Mouse (Mus musculus): ENCODE measurements around the gene Dixdc1. TPM values are rescaled to one million over a fixed set of nuclear protein-coding genes. Genes with fewer than 3 reads are reported as not detected.

Gene Dixdc1
- total RNA-seq, 2 experiments from 2014 or later: 5.6 to 6.2 TPM

GRCm38 (mm10) chr9:50745806-50746205 lies 6.5 kb upstream of the Dixdc1 start:
- no peak for DNase-seq

DNA sequence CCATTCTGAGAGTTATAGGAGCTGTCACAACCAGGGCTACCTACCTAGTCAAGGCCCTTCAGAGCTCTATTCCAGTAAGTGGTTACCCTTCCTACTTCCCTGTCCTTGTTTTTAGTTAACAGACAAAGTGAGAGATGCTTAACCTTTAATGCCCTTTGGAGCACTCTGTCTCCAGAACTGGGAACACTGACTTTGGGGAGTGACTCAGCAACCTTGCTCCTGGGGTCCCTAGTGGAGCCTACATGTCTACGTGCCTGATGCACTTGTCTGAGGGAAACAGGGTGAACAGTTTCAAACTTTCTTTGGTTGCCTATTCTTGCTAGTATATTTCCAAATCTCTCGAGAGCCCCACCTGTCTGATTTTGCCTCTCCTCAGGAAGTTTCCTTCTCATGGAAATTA lies 3.4 kb upstream of the Dixdc1 start:
- DNase-seq: no peak

GRCm38 (mm10) chr9:50742261-50742660 lies 2.9 kb upstream of the Dixdc1 start:
- no peak for DNase-seq

- DNase-seq: no peak
Measured at GRCm38 (mm10) chr9:50740867-50741784, 1.8 kb upstream of the Dixdc1 start.

- peak; percentile 50 to 62 for DNase-seq
Measured at GRCm38 (mm10) chr9:50734989-50735388, 4.3 kb downstream of the Dixdc1 start.

GRCm38 (mm10) chr9:50732560-50732959 lies 6.8 kb downstream of the Dixdc1 start:
- DNase-seq: no peak

- DNase-seq: no peak
Measured at GRCm38 (mm10) chr9:50729600-50729999, 9.7 kb downstream of the Dixdc1 start.

- peak; percentile 74 to 83 for DNase-seq
Measured at GRCm38 (mm10) chr9:50727925-50728651, 11.2 kb downstream of the Dixdc1 start.

- peak in 1 of 2 experiments; percentile 44 for DNase-seq
Measured at GRCm38 (mm10) chr9:50727171-50727924, 12.0 kb downstream of the Dixdc1 start.

DNA sequence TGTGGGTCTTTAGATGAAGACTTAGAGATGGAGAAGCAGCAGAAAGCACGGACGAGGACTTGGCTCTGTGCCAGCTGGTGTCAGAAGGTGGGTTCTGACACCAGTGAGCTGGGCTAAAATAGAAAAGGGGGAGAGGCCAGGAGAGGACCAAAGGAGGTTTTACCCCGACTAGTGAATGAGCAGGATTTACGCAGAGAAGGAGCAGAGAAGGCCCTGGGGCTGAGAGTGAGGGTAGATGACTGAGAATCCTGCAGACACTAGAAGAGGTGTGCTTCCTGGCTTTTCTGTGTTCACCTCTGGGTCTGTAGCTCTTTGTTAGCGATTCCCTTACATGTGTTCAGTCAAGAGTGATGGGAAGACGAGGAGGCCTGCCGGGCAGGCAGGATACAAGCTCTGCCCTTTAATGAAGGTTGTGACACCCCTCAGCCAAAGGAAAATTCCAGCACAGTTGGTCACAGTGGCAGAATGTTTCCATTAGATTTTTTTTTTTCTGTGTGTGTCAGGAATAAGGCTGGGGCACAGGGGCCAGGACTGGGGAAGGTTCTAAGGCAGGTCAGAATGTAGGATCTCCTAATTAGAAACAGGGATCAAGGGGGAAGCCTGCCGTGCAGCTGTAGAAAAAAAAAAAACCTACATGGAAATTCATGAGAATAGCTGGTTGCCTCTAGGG lies 13.3 kb downstream of the Dixdc1 start:
- no peak for DNase-seq

DNA sequence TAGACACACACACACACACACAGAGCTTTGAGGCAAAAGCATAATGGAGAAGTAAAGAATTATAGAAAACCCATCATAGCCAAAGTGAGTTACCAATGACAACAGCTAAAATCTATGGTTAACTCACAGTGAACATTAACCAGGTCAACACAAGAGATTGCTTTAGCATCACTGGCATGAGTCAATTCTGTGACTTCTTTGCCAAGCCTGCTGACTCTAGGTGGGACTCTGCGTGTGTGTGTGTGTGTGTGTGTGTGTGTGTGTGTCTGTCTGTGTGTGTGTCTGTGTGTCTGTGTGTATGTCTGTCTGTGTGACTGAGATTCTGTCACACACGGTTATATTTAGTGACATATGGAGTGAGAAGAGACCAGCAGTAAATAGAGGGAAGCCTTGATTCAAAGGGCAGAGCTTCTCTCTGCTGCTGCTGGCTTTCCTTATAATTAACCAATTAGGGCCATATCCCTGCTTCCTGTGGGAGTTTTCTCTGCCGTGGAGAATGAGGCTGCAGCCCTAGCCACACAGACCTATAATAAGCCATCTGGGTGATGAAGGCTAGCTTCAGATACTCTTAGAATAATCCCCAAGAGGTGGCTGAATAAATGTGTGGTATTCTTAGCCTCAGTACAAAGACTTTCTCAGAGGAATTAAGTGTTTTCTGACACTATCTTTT lies 14.5 kb downstream of the Dixdc1 start:
- no peak for DNase-seq

DNA sequence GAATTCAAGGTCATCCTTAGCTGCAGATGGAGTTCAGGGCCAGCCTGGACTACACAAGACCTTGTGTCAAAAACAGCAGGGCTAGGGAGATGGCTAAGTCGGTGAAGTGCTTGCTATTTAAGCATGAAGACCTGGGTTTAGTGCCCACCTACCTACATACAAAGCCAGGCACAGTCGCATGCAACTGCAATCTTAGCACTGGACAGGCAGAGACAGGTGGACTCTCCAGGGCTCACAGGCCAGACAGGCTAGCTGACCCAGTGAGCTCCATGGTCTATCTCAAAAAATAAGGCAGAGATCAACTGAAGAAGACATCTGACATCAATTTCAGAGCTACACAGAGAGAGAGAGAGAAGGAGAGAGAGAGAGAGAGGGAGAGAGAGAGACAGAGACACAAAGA lies 15.2 kb downstream of the Dixdc1 start:
- DNase-seq: no peak

DNA sequence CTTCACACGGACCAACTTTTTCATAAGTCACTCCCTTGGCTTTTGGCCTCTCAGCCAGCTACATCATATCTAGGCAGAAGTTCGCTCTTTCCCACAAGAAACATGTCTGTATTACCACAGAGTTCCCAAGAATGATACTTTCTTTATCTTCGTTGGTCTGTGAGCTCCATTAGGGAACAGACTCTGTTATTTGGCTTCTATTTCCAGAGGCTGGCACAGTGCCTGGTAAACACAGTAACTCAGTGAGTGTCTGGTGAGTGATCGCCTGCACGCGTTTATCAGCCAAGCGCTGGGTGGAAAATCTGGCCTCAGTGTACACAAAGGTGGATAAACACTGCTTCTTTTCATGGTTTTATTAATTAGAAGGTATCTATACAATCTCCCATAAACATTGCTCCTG lies 15.9 kb downstream of the Dixdc1 start:
- peak; percentile 82 to 86 for DNase-seq

DNA sequence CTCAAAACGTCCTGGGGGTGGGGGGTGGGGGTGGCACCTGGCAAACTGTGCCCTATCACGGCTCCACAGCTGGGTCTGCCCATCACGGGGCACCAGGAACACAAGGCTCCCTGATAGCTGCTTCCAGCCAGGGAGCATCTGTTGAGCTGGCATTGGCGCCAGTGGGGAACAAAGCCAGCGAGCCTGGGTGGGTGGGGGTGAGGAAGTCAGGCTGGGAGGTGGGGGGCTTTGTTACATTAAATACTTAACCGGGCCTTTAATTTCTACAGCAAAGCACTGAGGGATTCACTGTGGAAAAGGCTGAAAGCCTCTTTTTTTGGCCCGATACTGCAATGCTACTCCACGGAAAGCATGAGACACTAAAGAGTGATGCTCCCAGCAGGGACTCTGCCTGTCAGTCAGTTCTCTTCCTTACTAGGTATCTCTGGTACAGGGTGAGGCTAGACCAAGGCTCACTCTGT lies 16.8 kb downstream of the Dixdc1 start:
- DNase-seq: no peak

GRCm38 (mm10) chr9:50721061-50721460 lies 18.3 kb downstream of the Dixdc1 start:
- DNase-seq: peak in 1 of 2 experiments; percentile 60

DNA sequence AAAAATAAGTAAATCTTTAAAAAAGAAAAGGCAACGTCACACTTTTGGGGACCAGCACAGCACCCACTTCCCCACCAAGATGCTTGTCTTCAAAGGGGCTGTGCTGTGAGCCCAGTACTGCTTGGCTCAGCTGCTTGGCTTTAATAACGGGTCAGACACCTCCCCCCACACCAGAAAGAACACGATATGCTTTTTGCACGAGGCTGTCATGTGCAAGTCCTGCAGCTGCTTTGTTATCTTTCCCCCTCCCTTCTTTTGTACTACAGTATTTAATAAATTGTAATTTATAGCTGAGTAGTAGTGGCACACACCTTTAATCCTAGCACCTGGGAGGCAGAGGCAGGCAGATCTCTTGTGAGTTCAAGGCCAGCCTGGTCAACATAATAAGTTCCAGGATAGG lies 20.4 kb downstream of the Dixdc1 start:
- DNase-seq: no peak

DNA sequence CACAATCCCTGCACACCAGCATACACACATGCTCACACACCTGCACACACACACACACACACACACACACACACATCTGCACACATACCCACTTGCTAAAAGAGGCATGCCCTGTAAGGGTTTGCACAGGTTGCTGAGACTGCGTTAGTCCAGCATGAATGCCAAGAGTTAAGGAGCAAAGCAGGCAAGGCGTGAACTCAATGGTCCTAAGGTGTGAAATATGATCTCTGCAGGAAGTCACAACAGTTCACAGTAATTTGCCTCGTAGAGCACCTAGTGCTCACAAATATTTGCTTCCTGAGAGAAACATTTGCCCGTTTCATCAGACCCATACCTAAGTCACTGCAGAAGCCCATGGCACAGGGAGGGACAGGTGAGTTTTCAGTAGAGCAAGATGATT lies 25.1 kb downstream of the Dixdc1 start:
- no peak for DNase-seq

DNA sequence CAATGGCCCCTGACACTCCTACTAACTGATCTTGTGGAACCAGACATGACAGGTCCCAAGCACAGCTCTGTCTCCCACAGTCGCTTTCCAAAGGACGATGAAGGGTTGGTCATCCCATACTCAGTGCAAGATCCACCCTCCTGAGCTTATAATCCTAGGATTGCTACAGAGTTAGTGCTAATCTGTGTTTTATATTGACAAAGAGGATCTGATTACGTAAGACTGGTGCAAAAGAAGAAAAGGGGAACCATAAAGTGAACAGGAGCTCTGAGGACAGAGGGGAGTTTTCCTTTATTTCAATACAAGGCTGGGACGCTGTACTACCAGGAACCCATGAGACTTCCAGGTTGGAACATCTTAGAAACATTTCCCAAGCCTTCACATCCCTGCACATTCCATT lies 28.0 kb downstream of the Dixdc1 start:
- no peak for DNase-seq

GRCm38 (mm10) chr9:50709108-50709507 lies 30.2 kb downstream of the Dixdc1 start:
- DNase-seq: peak; percentile 58 to 62

- no peak for DNase-seq
Measured at GRCm38 (mm10) chr9:50704907-50705306, 34.4 kb downstream of the Dixdc1 start.

Data from adrenal gland, postnatal 36 days (tissue).